Mouse (Mus musculus) forebrain, embryonic 15.5 days (tissue): ENCODE data around the gene Trim5. TPM values are rescaled to one million over a fixed set of nuclear protein-coding genes. Genes with fewer than 3 reads are reported as not detected.

Experiments used
- ATAC-seq: fragments of 200-750 bp; cut with Nextera tagmentation; replicated peaks from 2 replicates; pipeline ENCODE4 v1.8.0; 2017; ENCODE audit warnings: mild to moderate bottlenecking, moderate TSS enrichment, moderate library complexity
- H3K27ac ChIP-seq: fragments of 300-500 bp; sonication (generic); replicated peaks from 2 replicates; pipeline ENCODE4 v1.5.1; 2015; ENCODE audit warnings: mild to moderate bottlenecking, inconsistent platforms
- H3K27me3 ChIP-seq: fragments of 300-500 bp; sonication (generic); 2 replicates; pipeline ENCODE4 v1.6.1; 2015; ENCODE audit warnings: inconsistent platforms
- H3K36me3 ChIP-seq: fragments of 300-500 bp; sonication (generic); 2 replicates; pipeline ENCODE4 v1.6.1; 2015; ENCODE audit warnings: mild to moderate bottlenecking, inconsistent platforms
- H3K4me1 ChIP-seq: fragments of 300-500 bp; sonication (generic); 2 replicates; pipeline ENCODE4 v1.6.1; 2015; ENCODE audit warnings: inconsistent platforms
- H3K4me2 ChIP-seq: fragments of 300-500 bp; sonication (generic); replicated peaks from 2 replicates; pipeline ENCODE4 v1.6.1; 2015; ENCODE audit warnings: mild to moderate bottlenecking, inconsistent platforms
- H3K4me3 ChIP-seq: fragments of 300-500 bp; sonication (generic); 2 replicates; pipeline ENCODE4 v1.5.1; 2015; ENCODE audit warnings: mild to moderate bottlenecking, inconsistent platforms
- H3K9ac ChIP-seq: fragments of 300-500 bp; sonication (generic); replicated peaks from 2 replicates; pipeline ENCODE4 v1.6.1; 2015; ENCODE audit warnings: mild to moderate bottlenecking, inconsistent platforms
- H3K9me3 ChIP-seq: fragments of 300-500 bp; sonication (generic); 2 replicates; pipeline ENCODE4 v1.6.1; 2016; ENCODE audit warnings: inconsistent platforms
- WGBS: fragments of 180-500 bp; shearing (Covaris S2); methylation state at CpG from one replicate; pipeline ENCODE4 v1.1.7; 2015; ENCODE audit warnings: mixed read lengths; 5-methylcytosine and 5-hydroxymethylcytosine counted together
- polyA plus RNA-seq: library from polyadenylated mRNA; unstranded; fragments of >200 nt; fragmentation: Nextera tagmentation; extraction: Ambion mirVana; gene quantifications from 2 replicates; pipeline ENCODE4 v1.2.1, GENCODE M21; 2015

Trim5 gene
- polyA plus RNA-seq, 1 experiment from 2014 or later: 0.13 TPM

DNA sequence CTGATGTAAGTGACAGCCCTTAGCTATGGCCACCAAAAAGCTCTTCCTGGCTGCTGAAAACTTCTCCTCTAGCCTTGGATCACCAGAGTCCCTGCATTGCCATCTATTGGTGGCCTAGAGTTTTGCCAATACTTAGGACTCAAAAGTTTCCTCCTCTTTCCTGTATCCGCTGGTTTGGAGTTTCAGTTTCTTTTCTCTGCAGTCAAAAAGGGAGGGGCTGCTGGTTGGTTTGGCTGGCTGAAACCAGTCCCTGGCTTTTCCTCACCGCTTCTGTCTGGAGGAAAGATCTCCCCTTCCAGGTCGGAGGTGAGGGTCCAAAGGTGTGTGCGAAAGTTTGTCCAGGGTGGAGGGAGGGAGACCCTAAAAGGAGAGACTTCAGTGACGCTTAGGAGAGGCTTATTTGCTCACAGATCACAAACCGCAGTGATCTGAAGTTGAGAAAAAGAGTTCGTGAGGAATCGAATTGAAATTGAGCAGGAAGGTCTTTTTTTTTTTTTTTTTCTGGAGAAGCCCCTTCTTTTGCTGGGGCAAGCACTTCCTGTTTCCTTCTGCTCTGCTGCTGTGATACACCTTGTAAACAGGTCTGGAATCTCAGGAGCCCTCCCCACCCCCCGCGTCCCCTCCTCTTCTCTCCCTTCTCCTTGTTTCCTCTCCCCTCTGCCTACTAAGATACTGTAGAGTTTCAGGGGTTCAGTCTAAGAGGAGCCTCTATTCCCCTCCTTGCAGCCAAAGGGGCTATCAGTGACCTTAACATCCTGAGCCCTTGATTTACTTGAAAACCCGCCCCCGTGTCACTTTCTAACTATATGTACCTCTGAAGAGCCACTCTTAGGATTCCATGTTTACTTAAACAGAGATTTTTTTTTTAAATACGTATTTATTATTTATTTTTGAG is 43.4 kb downstream of the Trim5 start, which contains the start of gene Trim34a:
Trim34a (plus strand) TSS at position 171 of the 895 bp plus-strand sequence.
- H3K4me2 ChIP-seq: peak within 1 kb of the TSS; percentile 27
- peak within 1 kb of the TSS; percentile 13; the same call in 1 of the 2 replicates for H3K9ac ChIP-seq
- peak within 1 kb of the TSS; percentile 30 for H3K4me3 ChIP-seq
- H3K36me3 ChIP-seq: no peaks in the 10 kb centered on the region
- H3K4me1 ChIP-seq: no peaks in the 10 kb centered on the region
- H3K9me3 ChIP-seq: no peaks in the 10 kb centered on the region
- ATAC-seq: peak; percentile 19; the same call in 1 of the 2 replicates
- H3K27me3 ChIP-seq: no peaks in the 10 kb centered on the region
- WGBS: 13% methylated on average over 13 of the region's 13 CpGs
- no peak within 1 kb of the TSS for H3K27ac ChIP-seq

- no peak for ATAC-seq
- no peak overlapping the region for H3K4me3 ChIP-seq
- no peaks in the 10 kb centered on the region for H3K36me3 ChIP-seq
- no peaks in the 10 kb centered on the region for H3K4me1 ChIP-seq
- H3K27me3 ChIP-seq: no peaks in the 10 kb centered on the region
- no peaks in the 10 kb centered on the region for H3K9me3 ChIP-seq
- WGBS: 63% methylated on average over 1 of the region's 1 CpGs
- H3K9ac ChIP-seq: no peak overlapping the region
- H3K4me2 ChIP-seq: no peak overlapping the region
- no peak overlapping the region for H3K27ac ChIP-seq
These were observed 44.3 kb downstream of the Trim5 start for GRCm38 (mm10) chr7:104243616-104244015.

GRCm38 (mm10) chr7:104240857-104241256 is 47.0 kb downstream of the Trim5 start:
- Histone ChIP-seq H3K4me3 (no peak overlapping the region), H3K27ac (no peak overlapping the region), H3K9me3 (no peaks in the 10 kb centered on the region), H3K4me2 (no peak overlapping the region), H3K9ac (no peak overlapping the region), H3K27me3 (no peaks in the 10 kb centered on the region), H3K4me1 (no peaks in the 10 kb centered on the region), H3K36me3 (no peaks in the 10 kb centered on the region)
- no peak for ATAC-seq

- WGBS: 22% methylated on average over 2 of the region's 2 CpGs
- no peak for ATAC-seq
These were observed 56.7 kb downstream of the Trim5 start for GRCm38 (mm10) chr7:104231203-104231602.

GRCm38 (mm10) chr7:104218701-104219569 is 69.0 kb downstream of the Trim5 start, which contains the start of gene Trim6:
Gene Trim6 (plus strand): TSS chr7:104218793.
- Histone ChIP-seq H3K9me3 (no peaks in the 10 kb centered on the region), H3K27me3 (no peaks in the 10 kb centered on the region), H3K4me1 (peaks cover 5% of the 10 kb centered on the region; the same call in 1 of the 2 replicates), H3K27ac (no peak within 1 kb of the TSS), H3K4me2 (peak within 1 kb of the TSS; percentile 34), H3K36me3 (no peaks in the 10 kb centered on the region), H3K4me3 (peak within 1 kb of the TSS; percentile 14), H3K9ac (no peak within 1 kb of the TSS)
- ATAC-seq: peak; percentile 53; the same call in 1 of the 2 replicates
- 3% methylated on average over 37 of the region's 37 CpGs for WGBS

More at GRCm38 (mm10) chr7:104231203-104231602, 56.7 kb downstream of the Trim5 start:
- H3K27me3 ChIP-seq: no peaks in the 10 kb centered on the region
- no peaks in the 10 kb centered on the region for H3K9me3 ChIP-seq
- H3K4me2 ChIP-seq: no peak overlapping the region
- no peak overlapping the region for H3K4me3 ChIP-seq
- H3K9ac ChIP-seq: no peak overlapping the region
- H3K4me1 ChIP-seq: no peaks in the 10 kb centered on the region
- H3K27ac ChIP-seq: no peak overlapping the region
- H3K36me3 ChIP-seq: no peaks in the 10 kb centered on the region

GRCm38 (mm10) chr7:104217881-104218280 is 70.0 kb downstream of the Trim5 start:
- H3K27ac ChIP-seq: no peak overlapping the region
- no peak for ATAC-seq

DNA sequence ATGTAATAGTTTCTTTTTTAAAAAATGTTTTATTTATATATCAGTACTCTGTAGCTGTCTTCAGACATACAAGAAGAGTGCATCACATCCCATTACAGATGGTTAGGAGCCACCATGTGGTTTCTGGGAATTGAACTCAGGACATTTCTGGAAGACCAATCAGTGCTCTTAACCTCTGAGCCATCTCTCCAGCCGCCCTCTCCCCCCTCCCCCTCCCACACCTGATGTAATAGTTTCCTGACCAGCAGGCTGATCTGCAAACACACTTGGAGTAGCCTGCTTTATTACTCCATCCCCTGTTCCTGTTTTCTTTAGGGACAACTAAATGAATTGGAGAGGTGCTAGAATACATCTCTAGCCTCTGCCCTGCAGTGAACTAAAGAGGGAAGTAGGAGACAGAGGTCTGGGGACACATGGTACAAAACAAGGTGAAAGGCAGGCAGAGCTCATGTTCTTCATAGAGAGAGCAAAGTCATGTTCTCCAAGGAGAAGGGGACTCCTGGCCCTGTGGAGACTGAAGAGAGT is 71.8 kb downstream of the Trim5 start:
- H3K9me3 ChIP-seq: no peaks in the 10 kb centered on the region
- H3K4me3 ChIP-seq: no peak overlapping the region
- no peaks in the 10 kb centered on the region for H3K36me3 ChIP-seq
- H3K27ac ChIP-seq: no peak overlapping the region
- no peak for ATAC-seq
- WGBS: 71% methylated on average over 1 of the region's 1 CpGs
- H3K9ac ChIP-seq: no peak overlapping the region
- no peak overlapping the region for H3K4me2 ChIP-seq
- no peaks in the 10 kb centered on the region for H3K27me3 ChIP-seq
- peaks cover 5% of the 10 kb centered on the region; the same call in 1 of the 2 replicates for H3K4me1 ChIP-seq

More at GRCm38 (mm10) chr7:104217881-104218280, 70.0 kb downstream of the Trim5 start:
- peaks cover 5% of the 10 kb centered on the region; the same call in 1 of the 2 replicates for H3K4me1 ChIP-seq
- H3K9me3 ChIP-seq: no peaks in the 10 kb centered on the region
- H3K9ac ChIP-seq: no peak overlapping the region
- H3K36me3 ChIP-seq: no peaks in the 10 kb centered on the region
- H3K4me3 ChIP-seq: no peak overlapping the region
- no peaks in the 10 kb centered on the region for H3K27me3 ChIP-seq
- no peak overlapping the region for H3K4me2 ChIP-seq
- 81% methylated on average over 2 of the region's 2 CpGs for WGBS

Other genes with a start within 250 kb of the Trim5 start
- not detected in 2 replicates for gene Olfr642, start 235.4 kb downstream of the Trim5 start, polyA plus RNA-seq
- gene 4930516K23Rik, start 226.6 kb downstream of the Trim5 start, polyA plus RNA-seq: not detected in 2 replicates
- not detected in 2 replicates for gene Olfr644, start 216.2 kb downstream of the Trim5 start, polyA plus RNA-seq
- not detected in 2 replicates for gene Olfr645, start 202.6 kb downstream of the Trim5 start, polyA plus RNA-seq
- gene Olfr646, start 183.2 kb downstream of the Trim5 start, polyA plus RNA-seq: not detected in 2 replicates
- not detected in 2 replicates for gene Ubqln5, start 158.3 kb downstream of the Trim5 start, polyA plus RNA-seq
- gene Olfr643, start 150.7 kb downstream of the Trim5 start, polyA plus RNA-seq: not detected in 2 replicates
- gene Ubqln3, start 144.8 kb downstream of the Trim5 start, polyA plus RNA-seq: not detected in 2 replicates
- not detected in 2 replicates for gene Ubqlnl, start 137.5 kb downstream of the Trim5 start, polyA plus RNA-seq
- not detected in 2 replicates for gene Olfm5, start 123.3 kb downstream of the Trim5 start, polyA plus RNA-seq
- gene Olfr648, start 104.7 kb downstream of the Trim5 start, polyA plus RNA-seq: 0.33 and 0.47 TPM in 2 replicates
- gene Olfr649, start 92.1 kb downstream of the Trim5 start, polyA plus RNA-seq: not detected in 2 replicates
- gene Trim6, start 69.3 kb downstream of the Trim5 start, polyA plus RNA-seq: 0.24 and 0.34 TPM in 2 replicates
- 0.46 and 0.62 TPM in 2 replicates for gene Trim34a, start 43.6 kb downstream of the Trim5 start, polyA plus RNA-seq
- 1.2 and 2.0 TPM in 2 replicates for gene Trim12a, start 27.4 kb upstream of the Trim5 start, polyA plus RNA-seq
- gene Trim34b, start 41.4 kb upstream of the Trim5 start, polyA plus RNA-seq: not detected in 2 replicates
- gene Trim12c, start 65.3 kb upstream of the Trim5 start, polyA plus RNA-seq: 0.80 and 0.98 TPM in 2 replicates
- not detected in 2 replicates for gene Trim30b, start 81.8 kb upstream of the Trim5 start, polyA plus RNA-seq
- gene Trim30c, start 112.7 kb upstream of the Trim5 start, polyA plus RNA-seq: not detected in 2 replicates
- 0.41 and 0.43 TPM in 2 replicates for gene Trim30a, start 177.1 kb upstream of the Trim5 start, polyA plus RNA-seq
- 0.14 and 0.28 TPM in 2 replicates for gene Trim30d, start 219.8 kb upstream of the Trim5 start, polyA plus RNA-seq